Mouse (Mus musculus): Measurements from ENCODE around the gene Rrnad1.
"Not testable (repeated sequence)": the region's sequence is repeated elsewhere in the genome, so short reads cannot be mapped to it uniquely, and the experiment has no call there.

Gene Rrnad1

GRCm38 (mm10) chr3:87913891-87914290, 16.6 kb downstream of the Rrnad1 start:
- no peak for DNase-seq

- no peak for DNase-seq
Measured at GRCm38 (mm10) chr3:87913491-87913890, 17.0 kb downstream of the Rrnad1 start.

- peak; percentile 85 for DNase-seq
Measured at GRCm38 (mm10) chr3:87910573-87911141, 19.9 kb downstream of the Rrnad1 start.

GRCm38 (mm10) chr3:87909874-87910273, 20.6 kb downstream of the Rrnad1 start:
- DNase-seq = no peak

GRCm38 (mm10) chr3:87909381-87909780, 21.1 kb downstream of the Rrnad1 start:
- no peak for DNase-seq

- DNase-seq = no peak
Measured at GRCm38 (mm10) chr3:87907906-87908305, 22.6 kb downstream of the Rrnad1 start.

- DNase-seq = peak; percentile 34
Measured at GRCm38 (mm10) chr3:87906981-87907857, 23.3 kb downstream of the Rrnad1 start.

- DNase-seq = no peak
Measured at GRCm38 (mm10) chr3:87906601-87906980, 23.9 kb downstream of the Rrnad1 start.

GRCm38 (mm10) chr3:87905880-87906485, 24.5 kb downstream of the Rrnad1 start, which contains the start of gene Hdgf:
Gene Hdgf, plus strand, starts transcription at chr3:87906321.
- peak; percentile 99 for DNase-seq

GRCm38 (mm10) chr3:87903821-87904220, 26.7 kb downstream of the Rrnad1 start:
- DNase-seq = no peak

- not testable (repeated sequence) for DNase-seq
Measured at GRCm38 (mm10) chr3:87901959-87902358, 28.6 kb downstream of the Rrnad1 start.

- DNase-seq = no peak
Measured at GRCm38 (mm10) chr3:87901036-87901624, 29.4 kb downstream of the Rrnad1 start.

- no peak for DNase-seq
Measured at GRCm38 (mm10) chr3:87899776-87900175, 30.7 kb downstream of the Rrnad1 start.

- no peak for DNase-seq
Measured at GRCm38 (mm10) chr3:87899266-87899665, 31.3 kb downstream of the Rrnad1 start.

- no peak for DNase-seq
Measured at GRCm38 (mm10) chr3:87893367-87893905, 37.1 kb downstream of the Rrnad1 start.

- no peak for DNase-seq
Measured at GRCm38 (mm10) chr3:87891481-87891880, 39.0 kb downstream of the Rrnad1 start.

GRCm38 (mm10) chr3:87887400-87887799, 43.1 kb downstream of the Rrnad1 start:
- DNase-seq = not testable (repeated sequence)

GRCm38 (mm10) chr3:87886416-87886815, 44.1 kb downstream of the Rrnad1 start:
- DNase-seq = no peak

GRCm38 (mm10) chr3:87886004-87886365, 44.5 kb downstream of the Rrnad1 start:
- no peak for DNase-seq

GRCm38 (mm10) chr3:87885281-87886003, 45.1 kb downstream of the Rrnad1 start, which contains the start of gene Prcc:
Gene Prcc, minus strand, starts transcription at chr3:87885608.
- DNase-seq = peak; percentile 100

GRCm38 (mm10) chr3:87884708-87885251, 45.7 kb downstream of the Rrnad1 start:
- DNase-seq = peak; percentile 56

- no peak for DNase-seq
Measured at GRCm38 (mm10) chr3:87884291-87884690, 46.2 kb downstream of the Rrnad1 start.
